Mouse (Mus musculus) lung, postnatal 10 days (tissue): ENCODE data around the gene Ubl7.
A peak's percentile ranks its signal among the peaks of the same experiment; 100 is the strongest.
"Not testable (repeated sequence)": the region's sequence is repeated elsewhere in the genome, so short reads cannot be mapped to it uniquely, and the experiment has no call there.

ENCODE experiments used
- DNase-seq: peaks from one replicate; pipeline ENCODE4 v3.0.0; 2021

Gene Ubl7

GRCm38 (mm10) chr9:57910254-57911160 is at the start of gene Ubl7:
Gene Ubl7, plus strand, starts transcription at chr9:57910979.
- peak; percentile 96 for DNase-seq

GRCm38 (mm10) chr9:57861951-57862471 is 48.8 kb upstream of the Ubl7 start:
- DNase-seq, result peak; percentile 72

GRCm38 (mm10) chr9:57864336-57864735 is 46.4 kb upstream of the Ubl7 start:
- DNase-seq, result peak; percentile 41

GRCm38 (mm10) chr9:57866530-57866929 is 44.2 kb upstream of the Ubl7 start:
- DNase-seq, result peak; percentile 29

- DNase-seq, result no peak
Observed at GRCm38 (mm10) chr9:57867236-57867635, 43.5 kb upstream of the Ubl7 start.

GRCm38 (mm10) chr9:57867880-57868279 is 42.9 kb upstream of the Ubl7 start:
- no peak for DNase-seq

- DNase-seq, result no peak
Observed at GRCm38 (mm10) chr9:57868767-57869166, 42.0 kb upstream of the Ubl7 start.

GRCm38 (mm10) chr9:57870273-57870816 is 40.4 kb upstream of the Ubl7 start:
- peak; percentile 21 for DNase-seq

- DNase-seq, result peak; percentile 8
Observed at GRCm38 (mm10) chr9:57874134-57874533, 36.6 kb upstream of the Ubl7 start.

GRCm38 (mm10) chr9:57874994-57875393 is 35.8 kb upstream of the Ubl7 start:
- DNase-seq, result no peak

- DNase-seq, result no peak
Observed at GRCm38 (mm10) chr9:57879213-57879612, 31.6 kb upstream of the Ubl7 start.

GRCm38 (mm10) chr9:57880278-57880677 is 30.5 kb upstream of the Ubl7 start:
- no peak for DNase-seq

GRCm38 (mm10) chr9:57881781-57882180 is 29.0 kb upstream of the Ubl7 start:
- DNase-seq, result not testable (repeated sequence)

GRCm38 (mm10) chr9:57883413-57883812 is 27.4 kb upstream of the Ubl7 start:
- no peak for DNase-seq

GRCm38 (mm10) chr9:57888119-57888518 is 22.7 kb upstream of the Ubl7 start:
- no peak for DNase-seq

- DNase-seq, result no peak
Observed at GRCm38 (mm10) chr9:57900478-57900877, 10.3 kb upstream of the Ubl7 start.

GRCm38 (mm10) chr9:57901197-57901596 is 9.6 kb upstream of the Ubl7 start:
- no peak for DNase-seq

- DNase-seq, result no peak
Observed at GRCm38 (mm10) chr9:57901601-57902000, 9.2 kb upstream of the Ubl7 start.

- DNase-seq, result no peak
Observed at GRCm38 (mm10) chr9:57902132-57902531, 8.6 kb upstream of the Ubl7 start.

- DNase-seq, result no peak
Observed at GRCm38 (mm10) chr9:57903589-57904249, 7.1 kb upstream of the Ubl7 start.

- DNase-seq, result no peak
Observed at GRCm38 (mm10) chr9:57904250-57904644, 6.5 kb upstream of the Ubl7 start.

- DNase-seq, result no peak
Observed at GRCm38 (mm10) chr9:57907206-57907605, 3.6 kb upstream of the Ubl7 start.

GRCm38 (mm10) chr9:57912571-57912970 is 1.8 kb downstream of the Ubl7 start:
- no peak for DNase-seq
